Mouse (Mus musculus): ENCODE measurements around the gene Foxk1. TPM values are rescaled to one million over a fixed set of nuclear protein-coding genes. Genes with fewer than 3 reads are reported as not detected.

Foxk1 gene
- polyA plus RNA-seq, 1 experiment from 2014 or later: 3.4 TPM

DNA sequence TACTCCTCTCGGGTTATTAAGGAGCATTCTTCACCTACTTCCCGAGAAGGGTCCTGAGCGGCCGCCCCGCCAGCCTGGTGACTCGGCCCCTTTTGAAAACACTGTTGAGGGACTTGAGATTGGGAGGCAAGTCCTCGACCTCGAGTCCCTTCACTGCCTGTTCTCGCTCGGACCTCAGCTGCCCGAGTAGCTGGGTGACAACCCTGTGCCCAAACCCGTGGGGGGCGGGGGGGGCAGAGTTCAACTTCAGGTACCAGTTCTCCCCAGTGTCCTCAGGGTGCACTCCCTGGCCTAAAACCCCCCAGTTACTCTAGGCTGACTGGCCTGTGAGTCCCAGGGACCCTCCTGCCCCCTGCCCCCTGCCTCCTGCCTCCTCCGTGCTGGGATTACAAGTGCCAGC lies 42.7 kb downstream of the Foxk1 start:
- Histone ChIP-seq H3K27ac (replicated peaks; ENCODE audit: low read depth, low read length) (no peak overlapping the region), H3K9ac (replicated peaks; ENCODE audit: low read length) (no peak overlapping the region), H3K27me3 (ENCODE audit: control insufficient read depth, insufficient read depth, low read length) (no peaks in the 10 kb centered on the region), H3K36me3 (replicated peaks; ENCODE audit: control insufficient read depth, insufficient read depth, low read depth, low read length) (no peaks in the 10 kb centered on the region), H3K9me3 (replicated peaks; ENCODE audit: control insufficient read depth, low read length) (no peaks in the 10 kb centered on the region), H3K4me1 (ENCODE audit: control insufficient read depth, insufficient read depth, low read length) (peaks cover 18% of the 10 kb centered on the region), H3K4me2 (ENCODE audit: low read depth, low read length) (no peak overlapping the region), H3K4me3 (ENCODE audit: low read depth, low read length) (no peak overlapping the region)
- ATAC-seq (replicated peaks; ENCODE audit: insufficient number of reproducible peaks, low FRiP score, low TSS enrichment, low read depth) (no peak), DNase-seq (ENCODE audit: low spot score) (no peak)
- WGBS: 71% methylated on average over 14 of the region's 14 CpGs

DNA sequence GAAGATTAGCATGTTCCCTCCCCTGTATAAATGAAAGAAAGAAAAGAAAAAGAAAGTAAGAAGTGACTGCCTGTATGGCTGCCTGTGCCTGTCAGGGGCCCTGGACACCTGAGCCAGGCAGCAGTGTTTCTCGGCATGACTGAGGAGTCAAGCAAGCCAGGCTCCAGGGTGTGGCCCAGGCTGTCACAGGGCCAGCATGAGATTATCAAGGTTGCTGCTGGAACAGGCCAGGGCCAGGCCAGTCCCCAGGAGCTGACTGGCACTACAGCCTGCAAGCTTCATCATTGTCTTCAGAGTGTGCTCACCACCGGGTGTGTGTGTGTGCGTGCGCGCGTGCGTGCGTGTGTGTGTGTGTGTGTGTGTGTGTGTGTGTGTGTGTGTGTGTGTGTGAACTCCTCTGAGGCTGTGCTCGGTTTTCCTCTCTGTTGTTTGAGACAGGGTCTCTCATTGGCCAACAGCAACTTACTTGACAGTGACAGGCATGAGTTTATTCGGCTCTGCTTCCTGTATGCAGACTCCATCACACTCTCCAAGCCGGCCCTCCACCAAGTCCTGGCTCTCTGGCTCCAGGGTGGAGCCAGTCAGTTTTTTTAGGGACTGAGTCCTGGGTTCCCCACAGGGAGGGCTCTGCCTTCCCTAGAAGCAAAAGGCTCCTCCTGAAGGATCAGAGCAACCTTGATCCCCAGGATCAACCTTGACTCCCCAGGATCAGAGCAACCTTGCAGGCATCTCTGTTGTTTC lies 43.7 kb downstream of the Foxk1 start:
- Histone ChIP-seq H3K27ac (replicated peaks; ENCODE audit: low read depth, low read length) (no peak overlapping the region), H3K4me3 (ENCODE audit: low read depth, low read length) (no peak overlapping the region), H3K9me3 (replicated peaks; ENCODE audit: control insufficient read depth, low read length) (no peaks in the 10 kb centered on the region), H3K4me1 (ENCODE audit: control insufficient read depth, insufficient read depth, low read length) (peaks cover 17% of the 10 kb centered on the region), H3K4me2 (ENCODE audit: low read depth, low read length) (no peak overlapping the region), H3K36me3 (replicated peaks; ENCODE audit: control insufficient read depth, insufficient read depth, low read depth, low read length) (no peaks in the 10 kb centered on the region), H3K27me3 (ENCODE audit: control insufficient read depth, insufficient read depth, low read length) (no peaks in the 10 kb centered on the region), H3K9ac (replicated peaks; ENCODE audit: low read length) (no peak overlapping the region)
- DNase-seq (ENCODE audit: low spot score) (no peak), ATAC-seq (replicated peaks; ENCODE audit: insufficient number of reproducible peaks, low FRiP score, low TSS enrichment, low read depth) (no peak)
- WGBS: 67% methylated on average over 11 of the region's 11 CpGs

DNA sequence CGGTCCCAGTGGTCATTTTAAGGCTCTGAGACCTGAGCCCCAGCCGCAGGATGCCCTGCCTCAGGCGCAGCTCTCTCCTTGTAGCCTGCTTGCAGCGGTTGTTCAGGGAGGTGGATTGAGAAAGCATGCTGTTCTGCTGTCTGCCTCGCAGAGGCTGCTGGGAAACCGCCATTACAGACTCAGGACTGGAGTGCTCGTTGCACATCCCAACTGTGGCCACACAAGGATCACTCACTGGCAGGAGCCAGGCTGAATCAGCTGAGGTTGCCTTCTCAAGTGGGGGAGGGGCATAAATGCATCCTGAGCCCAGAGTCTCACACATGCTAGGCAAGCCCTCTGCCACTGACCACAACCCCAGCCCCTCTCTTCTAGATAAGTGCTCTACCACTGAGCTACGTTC lies 44.4 kb downstream of the Foxk1 start:
- no peak for ATAC-seq (replicated peaks; ENCODE audit: insufficient number of reproducible peaks, low FRiP score, low TSS enrichment, low read depth)
- H3K27me3 ChIP-seq (ENCODE audit: control insufficient read depth, insufficient read depth, low read length): no peaks in the 10 kb centered on the region
- no peak overlapping the region for H3K27ac ChIP-seq (replicated peaks; ENCODE audit: low read depth, low read length)

DNA sequence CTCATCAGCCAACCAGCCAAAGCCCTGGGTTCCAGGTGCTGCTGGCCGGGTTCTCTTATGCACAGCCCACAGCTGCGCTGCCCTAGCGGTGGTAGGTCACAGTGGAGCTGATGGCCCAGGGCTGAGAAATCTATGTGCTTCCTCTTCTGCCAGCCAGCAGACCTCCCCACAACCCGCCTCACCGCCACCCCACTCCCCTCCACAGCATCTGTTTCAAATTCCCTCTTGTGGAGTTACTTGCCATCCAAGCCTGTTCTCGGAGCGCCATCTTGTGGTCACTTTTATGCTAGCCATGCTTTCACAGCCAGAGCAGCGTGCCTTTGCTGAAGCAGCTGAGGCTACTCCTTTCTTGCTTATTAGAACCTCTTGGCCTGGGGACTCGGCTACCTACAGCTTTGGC lies 46.8 kb downstream of the Foxk1 start:
- ATAC-seq (replicated peaks; ENCODE audit: insufficient number of reproducible peaks, low FRiP score, low TSS enrichment, low read depth) (peak; percentile 75), DNase-seq (ENCODE audit: low spot score) (peak; percentile 99)
- Histone ChIP-seq H3K9ac (replicated peaks; ENCODE audit: low read length) (no peak overlapping the region), H3K4me3 (ENCODE audit: low read depth, low read length) (no peak overlapping the region), H3K9me3 (replicated peaks; ENCODE audit: control insufficient read depth, low read length) (no peaks in the 10 kb centered on the region), H3K27ac (replicated peaks; ENCODE audit: low read depth, low read length) (no peak overlapping the region), H3K27me3 (ENCODE audit: control insufficient read depth, insufficient read depth, low read length) (no peaks in the 10 kb centered on the region), H3K4me2 (ENCODE audit: low read depth, low read length) (no peak overlapping the region), H3K4me1 (ENCODE audit: control insufficient read depth, insufficient read depth, low read length) (peaks cover 10% of the 10 kb centered on the region; the same call in 1 of the 2 replicates), H3K36me3 (replicated peaks; ENCODE audit: control insufficient read depth, insufficient read depth, low read depth, low read length) (no peaks in the 10 kb centered on the region)
- WGBS: 3% methylated on average over 9 of the region's 9 CpGs

More for the DNA sequence above, 44.4 kb downstream of the Foxk1 start:
- no peaks in the 10 kb centered on the region for H3K9me3 ChIP-seq (replicated peaks; ENCODE audit: control insufficient read depth, low read length)
- peaks cover 15% of the 10 kb centered on the region for H3K4me1 ChIP-seq (ENCODE audit: control insufficient read depth, insufficient read depth, low read length)
- H3K4me3 ChIP-seq (ENCODE audit: low read depth, low read length): no peak overlapping the region
- DNase-seq (ENCODE audit: low spot score): peak; percentile 30
- WGBS: 36% methylated on average over 8 of the region's 8 CpGs
- H3K9ac ChIP-seq (replicated peaks; ENCODE audit: low read length): 0 out of 2 replicates have a peak overlapping the region, but pooled peaks have one; percentile 18
- no peak overlapping the region for H3K4me2 ChIP-seq (ENCODE audit: low read depth, low read length)
- H3K36me3 ChIP-seq (replicated peaks; ENCODE audit: control insufficient read depth, insufficient read depth, low read depth, low read length): no peaks in the 10 kb centered on the region

DNA sequence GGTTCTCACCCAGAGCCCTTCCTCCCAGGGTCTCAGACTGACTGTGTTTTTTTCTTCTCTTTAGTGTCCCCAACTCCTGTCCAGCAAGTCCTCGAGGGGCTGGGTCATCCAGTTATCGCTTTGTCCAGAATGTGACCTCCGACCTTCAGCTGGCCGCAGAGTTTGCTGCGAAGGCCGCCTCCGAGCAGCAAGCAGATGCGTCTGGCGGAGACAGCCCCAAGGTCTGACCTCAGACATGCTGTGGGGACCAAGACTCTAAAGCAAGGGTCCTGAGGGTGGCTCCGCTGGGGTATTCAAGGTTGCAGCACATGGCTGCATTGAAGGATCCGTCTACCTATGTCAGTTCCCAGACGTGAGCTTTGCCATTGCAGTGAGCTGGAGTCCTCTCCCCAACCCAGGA lies 47.3 kb downstream of the Foxk1 start:
- DNase-seq (ENCODE audit: low spot score) (no peak), ATAC-seq (replicated peaks; ENCODE audit: insufficient number of reproducible peaks, low FRiP score, low TSS enrichment, low read depth) (no peak)
- WGBS: 39% methylated on average over 12 of the region's 12 CpGs
- H3K4me2 ChIP-seq (ENCODE audit: low read depth, low read length): no peak overlapping the region
- no peaks in the 10 kb centered on the region for H3K27me3 ChIP-seq (ENCODE audit: control insufficient read depth, insufficient read depth, low read length)
- H3K9ac ChIP-seq (replicated peaks; ENCODE audit: low read length): no peak overlapping the region
- H3K4me3 ChIP-seq (ENCODE audit: low read depth, low read length): no peak overlapping the region
- H3K4me1 ChIP-seq (ENCODE audit: control insufficient read depth, insufficient read depth, low read length): peaks cover 8% of the 10 kb centered on the region; the same call in 1 of the 2 replicates
- no peak overlapping the region for H3K27ac ChIP-seq (replicated peaks; ENCODE audit: low read depth, low read length)
- peaks cover 1% of the 10 kb centered on the region; the same call in 1 of the 2 replicates for H3K36me3 ChIP-seq (replicated peaks; ENCODE audit: control insufficient read depth, insufficient read depth, low read depth, low read length)
- no peaks in the 10 kb centered on the region for H3K9me3 ChIP-seq (replicated peaks; ENCODE audit: control insufficient read depth, low read length)

DNA sequence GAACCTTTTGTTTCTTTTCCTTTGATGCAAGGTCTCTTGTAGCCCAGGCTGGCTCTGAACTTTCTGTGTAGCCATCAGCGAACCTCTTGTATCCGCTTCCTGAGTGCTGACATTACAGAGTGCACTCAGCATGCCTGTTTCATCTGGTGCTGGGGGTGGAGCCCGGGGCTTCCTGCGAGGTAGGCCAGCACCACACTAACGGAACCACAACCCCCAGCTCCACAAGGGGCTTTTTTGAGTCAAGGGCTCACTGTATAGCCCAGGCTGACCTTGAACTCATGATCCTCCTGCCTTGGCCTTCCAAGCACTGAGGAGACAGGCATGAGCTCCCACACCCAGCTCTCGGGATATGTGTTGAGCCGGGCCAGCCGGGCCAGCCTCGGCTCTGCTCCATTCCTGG lies 49.5 kb downstream of the Foxk1 start:
- WGBS: 90% methylated on average over 9 of the region's 9 CpGs
- Histone ChIP-seq H3K9ac (replicated peaks; ENCODE audit: low read length) (no peak overlapping the region), H3K36me3 (replicated peaks; ENCODE audit: control insufficient read depth, insufficient read depth, low read depth, low read length) (peaks cover 7% of the 10 kb centered on the region; the same call in 1 of the 2 replicates), H3K4me2 (ENCODE audit: low read depth, low read length) (no peak overlapping the region), H3K9me3 (replicated peaks; ENCODE audit: control insufficient read depth, low read length) (no peaks in the 10 kb centered on the region), H3K27ac (replicated peaks; ENCODE audit: low read depth, low read length) (no peak overlapping the region), H3K4me1 (ENCODE audit: control insufficient read depth, insufficient read depth, low read length) (peaks cover 3% of the 10 kb centered on the region; the same call in 1 of the 2 replicates), H3K27me3 (ENCODE audit: control insufficient read depth, insufficient read depth, low read length) (no peaks in the 10 kb centered on the region), H3K4me3 (ENCODE audit: low read depth, low read length) (no peak overlapping the region)
- DNase-seq (ENCODE audit: low spot score) (no peak), ATAC-seq (replicated peaks; ENCODE audit: insufficient number of reproducible peaks, low FRiP score, low TSS enrichment, low read depth) (no peak)

DNA sequence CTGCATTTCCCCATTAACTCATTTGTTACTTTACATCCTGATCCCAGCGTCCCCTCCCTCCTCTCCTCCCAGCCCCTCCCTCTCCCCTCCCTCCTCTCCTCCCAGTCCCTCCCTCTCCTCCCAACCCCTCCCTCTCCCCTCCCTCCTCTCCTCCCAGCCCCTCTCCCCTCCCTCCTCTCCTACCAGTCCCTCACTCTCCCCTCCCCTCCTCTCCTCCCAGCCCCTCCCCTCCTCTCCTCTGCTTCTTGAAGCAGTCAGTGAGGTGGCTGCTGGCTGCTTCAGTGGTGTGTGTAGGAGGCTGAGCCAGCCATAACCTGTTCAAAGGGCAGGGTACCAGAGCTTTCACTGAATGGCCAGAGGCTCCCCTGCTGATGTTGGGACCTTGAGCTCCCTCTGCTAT lies 50.5 kb downstream of the Foxk1 start:
- no peaks in the 10 kb centered on the region for H3K27me3 ChIP-seq (ENCODE audit: control insufficient read depth, insufficient read depth, low read length)
- DNase-seq (ENCODE audit: low spot score) (peak; percentile 69), ATAC-seq (replicated peaks; ENCODE audit: insufficient number of reproducible peaks, low FRiP score, low TSS enrichment, low read depth) (no peak)
- no peak overlapping the region for H3K4me2 ChIP-seq (ENCODE audit: low read depth, low read length)
- peaks cover 3% of the 10 kb centered on the region; the same call in 1 of the 2 replicates for H3K4me1 ChIP-seq (ENCODE audit: control insufficient read depth, insufficient read depth, low read length)
- no peak overlapping the region for H3K9ac ChIP-seq (replicated peaks; ENCODE audit: low read length)
- WGBS: 11% methylated on average over 1 of the region's 1 CpGs
- no peaks in the 10 kb centered on the region for H3K9me3 ChIP-seq (replicated peaks; ENCODE audit: control insufficient read depth, low read length)
- H3K27ac ChIP-seq (replicated peaks; ENCODE audit: low read depth, low read length): no peak overlapping the region
- peaks cover 7% of the 10 kb centered on the region; the same call in 1 of the 2 replicates for H3K36me3 ChIP-seq (replicated peaks; ENCODE audit: control insufficient read depth, insufficient read depth, low read depth, low read length)
- no peak overlapping the region for H3K4me3 ChIP-seq (ENCODE audit: low read depth, low read length)

DNA sequence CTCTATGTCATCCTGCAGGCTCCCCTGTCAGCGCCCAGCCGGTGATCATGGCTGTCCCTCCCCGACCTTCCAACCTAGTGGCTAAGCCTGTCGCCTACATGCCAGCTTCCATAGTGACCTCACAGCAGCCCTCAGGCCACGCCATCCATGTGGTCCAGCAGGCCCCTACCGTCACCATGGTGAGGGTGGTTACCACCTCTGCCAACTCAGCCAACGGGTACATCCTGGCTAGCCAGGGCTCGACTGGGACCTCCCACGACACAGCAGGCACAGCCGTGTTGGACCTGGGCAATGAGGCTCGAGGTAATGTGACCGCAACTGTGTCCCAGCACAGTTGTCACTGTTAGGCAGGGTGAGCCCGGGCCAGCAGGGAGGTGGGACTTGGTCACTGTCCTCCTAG lies 52.4 kb downstream of the Foxk1 start:
- 93% methylated on average over 13 of the region's 13 CpGs for WGBS
- peaks cover 7% of the 10 kb centered on the region; the same call in 1 of the 2 replicates for H3K36me3 ChIP-seq (replicated peaks; ENCODE audit: control insufficient read depth, insufficient read depth, low read depth, low read length)

More for the DNA sequence above, 52.4 kb downstream of the Foxk1 start:
- Histone ChIP-seq H3K27ac (replicated peaks; ENCODE audit: low read depth, low read length) (no peak overlapping the region), H3K4me1 (ENCODE audit: control insufficient read depth, insufficient read depth, low read length) (no peaks in the 10 kb centered on the region), H3K9me3 (replicated peaks; ENCODE audit: control insufficient read depth, low read length) (no peaks in the 10 kb centered on the region), H3K27me3 (ENCODE audit: control insufficient read depth, insufficient read depth, low read length) (no peaks in the 10 kb centered on the region), H3K4me2 (ENCODE audit: low read depth, low read length) (no peak overlapping the region), H3K9ac (replicated peaks; ENCODE audit: low read length) (no peak overlapping the region), H3K4me3 (ENCODE audit: low read depth, low read length) (no peak overlapping the region)
- ATAC-seq (replicated peaks; ENCODE audit: insufficient number of reproducible peaks, low FRiP score, low TSS enrichment, low read depth) (no peak), DNase-seq (ENCODE audit: low spot score) (no peak)

All from embryonic facial prominence, embryonic 11.5 days (tissue).